Mouse (Mus musculus) retina, embryonic 14.5 days (tissue): ENCODE measurements around the gene Zfp652.
"Not testable (repeated sequence)": the region's sequence is repeated elsewhere in the genome, so short reads cannot be mapped to it uniquely, and the experiment has no call there.

Experiments used
- DNase-seq: peaks from one replicate; pipeline ENCODE4 v3.0.0-alpha.2; 2015; ENCODE audit warnings: low spot score

The Zfp652 gene

DNA sequence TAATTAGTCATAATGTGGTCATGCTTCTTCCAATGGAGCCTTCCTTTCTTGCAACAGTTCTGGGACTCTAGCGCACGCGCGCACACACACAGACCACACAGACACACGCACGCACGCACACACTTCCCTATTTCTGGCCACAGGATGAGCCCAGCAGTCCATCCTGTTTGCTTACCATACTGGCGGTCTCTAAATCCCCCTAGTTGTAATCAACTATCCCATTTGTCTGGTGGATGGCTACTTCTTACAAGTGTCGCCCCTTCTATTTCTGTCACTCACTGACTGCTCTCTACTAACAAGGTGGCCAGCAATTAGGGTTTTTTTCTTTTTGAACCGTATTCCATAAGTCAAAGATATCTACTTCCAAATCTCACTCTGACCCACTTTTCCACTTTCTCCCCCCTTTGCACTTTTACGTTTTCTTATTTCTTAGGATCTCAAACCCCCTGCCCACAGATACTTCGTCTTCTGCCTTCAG is 349 bp upstream of the Zfp652 start:
- DNase-seq: no peak

- DNase-seq: no peak
These were observed 845 bp downstream of the Zfp652 start for GRCm38 (mm10) chr11:95713225-95713810.

DNA sequence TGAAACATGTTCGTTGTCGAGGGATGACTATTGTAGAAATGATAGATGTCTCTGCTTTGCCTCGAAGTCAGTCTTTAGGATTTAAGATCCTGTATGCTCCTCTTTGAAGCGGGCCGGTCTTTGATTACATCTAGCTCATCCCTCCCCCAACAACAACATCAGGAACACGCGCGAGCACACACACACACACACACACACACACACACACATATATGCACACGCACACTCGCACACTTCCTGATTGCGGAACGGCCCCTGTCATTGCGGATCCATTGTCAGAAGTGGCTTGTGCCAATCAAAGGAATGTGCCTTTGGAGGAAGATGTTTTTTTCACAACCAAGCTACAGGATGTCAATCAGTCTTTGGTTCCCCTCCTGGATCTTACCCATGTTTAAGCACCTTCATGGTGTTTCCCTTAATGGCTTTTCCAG is 1.4 kb downstream of the Zfp652 start:
- DNase-seq: peak; percentile 43

DNA sequence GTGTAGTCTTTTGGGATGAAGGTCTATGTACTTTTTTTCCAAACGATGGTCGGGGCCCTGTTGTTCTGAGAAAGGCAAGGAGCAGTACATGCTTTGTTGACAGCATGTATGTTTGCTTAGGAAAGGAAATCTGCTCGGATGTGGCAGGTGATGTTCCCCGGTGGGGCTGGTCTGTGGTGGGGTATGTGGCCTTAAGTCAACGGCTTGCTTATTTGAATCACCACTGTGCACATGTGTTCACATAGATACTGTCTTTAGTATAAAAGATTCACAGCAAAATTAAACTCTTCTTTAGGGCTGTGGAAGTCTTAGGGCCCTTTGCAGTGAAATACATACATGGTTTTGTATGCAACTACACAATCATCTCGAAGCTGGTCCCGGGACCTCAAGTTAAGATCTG is 1.9 kb downstream of the Zfp652 start:
- no peak for DNase-seq

- no peak for DNase-seq
These were observed 3.7 kb downstream of the Zfp652 start for GRCm38 (mm10) chr11:95716136-95716535.

DNA sequence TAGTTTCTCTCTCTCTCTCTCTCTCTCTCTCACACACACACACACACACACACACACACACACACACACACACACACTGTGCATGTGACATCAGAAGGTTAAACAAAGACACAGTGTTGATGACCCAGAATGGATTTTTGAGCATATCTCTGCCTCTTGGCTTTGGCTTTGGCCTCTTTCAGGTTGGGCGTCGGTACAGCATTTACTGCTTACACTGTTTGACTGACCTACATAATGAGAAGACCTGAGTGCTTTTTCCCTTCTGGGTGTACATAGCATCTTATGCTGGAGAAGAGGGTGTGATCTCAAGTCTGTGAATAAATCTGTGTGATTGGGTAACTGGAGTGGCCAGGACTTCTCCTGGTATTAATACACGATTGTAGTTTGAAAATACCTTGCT is 6.9 kb downstream of the Zfp652 start:
- DNase-seq: peak; percentile 34

- DNase-seq: no peak
These were observed 10.8 kb downstream of the Zfp652 start, which contains the start of gene B130006D01Rik for GRCm38 (mm10) chr11:95723287-95723686. TSS of gene B130006D01Rik (plus strand) at chr11:95723587.

- no peak for DNase-seq
These were observed 12.0 kb downstream of the Zfp652 start for GRCm38 (mm10) chr11:95724466-95724865.

- no peak for DNase-seq
These were observed 13.7 kb downstream of the Zfp652 start for GRCm38 (mm10) chr11:95726156-95726555.

- DNase-seq: no peak
These were observed 15.5 kb downstream of the Zfp652 start for GRCm38 (mm10) chr11:95727947-95728346.

DNA sequence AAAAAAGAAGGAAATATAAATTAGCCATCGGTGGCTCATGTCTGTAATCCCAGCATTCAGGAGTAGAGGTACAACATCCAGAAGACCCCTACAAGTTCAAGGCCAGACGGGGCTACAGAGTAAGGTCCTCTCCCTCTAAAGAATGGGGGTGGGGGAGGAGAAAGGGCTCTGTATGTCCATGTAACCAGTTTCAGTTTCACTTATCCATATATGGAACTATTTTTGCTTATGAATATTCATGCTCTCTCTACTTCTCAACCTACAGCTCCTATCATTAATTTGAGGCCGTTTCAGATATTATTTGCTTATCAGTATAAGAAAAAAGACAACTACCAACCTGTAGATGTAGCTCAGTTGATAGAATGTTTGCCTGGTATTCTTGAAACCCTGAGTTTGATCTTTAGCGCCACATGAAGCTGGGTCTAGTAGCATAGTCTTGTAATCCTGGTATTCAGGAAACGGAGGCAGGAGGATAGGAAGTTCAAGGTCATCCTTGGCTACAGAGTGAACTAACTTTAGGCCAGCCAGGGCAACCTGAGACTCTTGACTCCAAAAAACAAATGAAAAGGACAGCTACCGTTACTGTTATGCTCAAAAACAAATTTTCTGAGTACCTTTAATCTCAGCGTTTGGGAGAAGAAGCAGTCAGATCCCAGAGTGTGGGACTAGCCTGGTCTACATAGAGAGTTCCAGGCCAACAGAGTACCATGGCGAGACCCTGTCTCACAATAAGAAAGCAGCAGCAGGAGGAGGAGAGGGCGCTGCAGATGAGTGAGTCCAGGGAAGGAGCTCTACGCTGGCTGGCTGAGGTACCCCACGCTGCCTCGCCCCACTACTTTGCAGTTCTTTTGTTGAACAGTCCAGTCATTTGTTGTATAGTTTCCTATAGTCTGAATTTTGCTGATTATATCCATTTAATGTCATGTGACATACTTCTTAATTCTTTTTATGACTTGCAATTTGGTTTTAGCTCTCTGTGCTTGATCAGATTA is 16.7 kb downstream of the Zfp652 start:
- DNase-seq: no peak

DNA sequence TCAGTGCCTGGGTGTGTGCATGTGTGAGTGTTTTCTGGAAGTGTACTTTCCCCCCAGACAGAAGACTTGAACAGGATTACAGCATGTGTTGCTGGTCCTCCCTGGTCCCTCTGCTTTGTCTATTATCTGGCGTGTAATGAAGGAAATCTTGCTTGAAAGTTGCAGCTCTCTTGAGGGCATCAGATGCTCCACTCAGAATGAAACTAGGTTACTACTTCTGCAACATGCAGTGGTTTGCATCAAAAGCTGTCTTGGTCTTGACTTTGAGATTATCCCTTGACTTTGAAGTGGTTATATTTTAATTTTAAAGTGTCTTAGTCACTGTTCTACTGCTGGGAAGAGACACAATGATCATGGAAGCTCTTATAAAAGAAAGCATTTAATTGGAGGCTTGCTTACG is 22.0 kb downstream of the Zfp652 start:
- DNase-seq: no peak

DNA sequence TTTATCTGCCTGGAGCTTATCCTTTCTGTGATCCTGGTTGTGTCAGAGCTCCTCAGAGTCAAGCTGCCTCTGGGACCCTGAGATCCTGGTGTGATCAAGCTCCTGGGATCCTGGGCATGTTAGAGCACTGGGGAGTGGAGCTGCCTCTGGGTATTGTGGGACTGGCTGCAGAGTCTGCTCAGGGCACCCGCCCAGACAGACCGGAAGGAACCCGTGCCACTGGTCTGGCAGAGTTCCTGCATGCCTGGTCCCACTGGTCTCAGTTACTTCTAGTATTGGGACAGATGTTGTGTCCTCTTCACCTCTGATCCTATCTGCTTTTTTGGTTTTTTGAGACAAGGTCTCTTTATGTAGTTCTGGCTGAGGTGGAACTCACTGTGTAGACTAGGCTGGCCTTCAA is 25.3 kb downstream of the Zfp652 start:
- DNase-seq: no peak

DNA sequence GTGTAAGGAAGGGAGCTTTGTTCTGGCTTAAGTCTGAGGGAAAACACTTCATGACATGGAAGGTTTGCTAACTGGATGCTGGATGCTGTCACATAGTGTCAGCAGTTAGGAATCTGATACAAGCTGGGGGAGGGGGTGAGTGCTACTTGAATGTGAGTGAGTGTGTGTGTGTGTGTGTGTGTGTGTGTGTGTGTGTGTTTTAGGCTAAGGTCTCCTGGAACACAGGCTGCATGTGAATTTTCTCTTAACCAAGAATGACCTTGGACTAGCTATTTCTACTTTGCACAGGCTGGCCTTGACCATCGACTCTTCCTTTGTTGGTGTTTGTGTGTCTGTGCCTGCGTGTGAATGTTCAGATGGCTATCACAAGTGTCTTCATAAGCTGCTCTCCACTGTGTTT is 32.0 kb downstream of the Zfp652 start:
- DNase-seq: no peak

- no peak for DNase-seq
These were observed 34.3 kb downstream of the Zfp652 start for GRCm38 (mm10) chr11:95746821-95747220.

- no peak for DNase-seq
These were observed 35.9 kb downstream of the Zfp652 start for GRCm38 (mm10) chr11:95748331-95748730.

DNA sequence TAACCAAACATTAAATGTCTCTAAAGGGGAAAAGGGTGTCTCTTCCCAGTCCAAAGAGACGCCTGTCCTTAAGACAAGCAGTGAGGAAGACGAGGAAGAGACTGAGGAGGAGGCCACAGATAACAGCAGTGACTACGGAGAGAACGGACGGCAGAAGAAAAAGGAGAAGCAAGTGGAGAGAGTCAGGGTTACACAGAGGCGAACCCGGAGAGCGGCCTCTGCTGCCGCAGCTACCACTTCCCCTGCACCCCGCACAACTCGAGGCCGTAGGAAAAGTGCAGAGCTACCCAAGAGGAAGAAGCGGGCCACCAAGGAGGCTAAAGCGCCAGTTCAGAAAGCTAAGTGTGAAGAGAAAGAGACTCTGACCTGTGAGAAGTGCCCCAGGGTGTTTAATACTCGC is 37.1 kb downstream of the Zfp652 start:
- DNase-seq: no peak

- peak; percentile 94 for DNase-seq
These were observed 38.5 kb downstream of the Zfp652 start for GRCm38 (mm10) chr11:95750995-95751394.

- DNase-seq: not testable (repeated sequence)
These were observed 42.7 kb downstream of the Zfp652 start for GRCm38 (mm10) chr11:95755137-95755536.

- no peak for DNase-seq
These were observed 48.0 kb downstream of the Zfp652 start for GRCm38 (mm10) chr11:95760521-95760920.

DNA sequence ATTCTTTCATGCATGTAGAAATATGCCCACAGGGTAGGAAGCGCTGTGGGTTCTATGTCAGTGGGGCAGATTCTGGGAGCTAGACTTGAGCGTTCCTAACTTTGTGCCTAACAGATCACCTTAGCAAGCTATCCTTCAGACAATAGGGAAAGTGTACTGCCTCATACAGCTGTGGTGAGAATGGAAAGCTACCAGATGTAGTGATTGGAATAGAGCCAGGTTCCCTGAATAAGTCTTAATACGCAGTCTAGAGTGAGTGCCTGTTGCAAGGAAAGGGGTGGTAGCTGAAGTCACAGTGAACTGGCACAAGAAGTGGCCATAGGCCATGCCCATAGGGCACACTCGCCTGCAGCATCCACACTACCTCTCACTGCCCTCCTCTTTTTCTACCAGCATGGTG is 50.5 kb downstream of the Zfp652 start:
- no peak for DNase-seq

DNA sequence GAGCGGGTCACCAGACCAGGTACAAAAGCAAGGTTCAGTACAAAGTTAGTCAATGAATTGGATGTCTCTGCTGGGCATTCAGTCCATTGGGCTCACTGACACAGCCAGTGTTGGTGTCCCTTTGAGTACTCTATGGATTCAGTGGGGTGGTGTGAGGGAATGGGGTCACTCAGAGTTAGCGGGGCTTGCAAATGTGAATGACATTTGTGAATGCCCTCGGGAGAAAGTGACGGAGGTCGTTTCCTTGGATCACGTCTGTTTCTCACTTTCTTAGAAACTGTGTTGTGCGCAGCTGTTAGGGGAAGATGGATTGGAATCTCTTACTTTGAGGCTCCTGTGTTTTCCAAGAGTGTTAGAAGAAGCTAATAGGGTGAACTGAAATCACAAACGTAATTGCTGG is 52.3 kb downstream of the Zfp652 start:
- peak; percentile 28 for DNase-seq

- no peak for DNase-seq
These were observed 52.9 kb downstream of the Zfp652 start for GRCm38 (mm10) chr11:95765334-95765733.
